Mouse (Mus musculus): ENCODE measurements at regions not wholly inside any gene's neighbourhood (a gene's known extent, or its start where the extent isn't known, plus 50 kb on each side); places are given as distances from the start of the nearest gene placed in this dataset.

DNA sequence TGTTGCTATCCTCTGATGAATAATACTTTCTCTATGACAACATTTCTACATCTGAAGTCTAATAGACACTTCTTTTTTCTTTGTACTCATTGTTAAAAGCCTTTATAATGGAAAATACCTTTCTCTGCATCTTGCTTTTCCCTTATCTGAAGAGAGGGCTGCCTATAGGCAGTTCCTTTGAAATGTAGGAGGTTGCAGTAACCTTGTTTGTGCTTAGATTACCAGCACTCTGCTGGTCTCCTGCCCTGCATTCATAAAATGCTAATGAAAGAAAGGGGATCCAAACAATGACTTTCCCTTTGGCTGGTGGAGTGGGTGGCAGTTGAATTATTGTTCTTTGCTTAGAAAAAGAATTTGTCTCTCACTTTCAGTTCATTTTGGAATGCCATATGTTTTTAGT, 1434.8 kb upstream of the Pcdh17 start:
- no peak for TF ChIP-seq E2F4 (IDR thresholded peaks at IDR 0.05; ENCODE audit: borderline replicate concordance, low read depth, low read length)
- no peak for TF ChIP-seq POLR2AphosphoS2 (IDR thresholded peaks at IDR 0.05; ENCODE audit: low read length)
- TF ChIP-seq CTCF (IDR thresholded peaks at IDR 0.05 in 2 of 3, conservative IDR thresholded peaks at IDR 0.05 in 1 of 3; ENCODE audit: control insufficient read depth in 1 of 3, insufficient read depth in 1 of 3, low read depth in 2 of 3, low read length in 3 of 3, poor library complexity in 1 of 3, severe bottlenecking in 1 of 3) = no peak
- no peak for TF ChIP-seq POLR2A (IDR thresholded peaks at IDR 0.05; ENCODE audit: control insufficient read depth in 1 of 2, insufficient read depth in 1 of 2, low read depth in 1 of 2, low read length in 2 of 2, poor library complexity in 1 of 2)
- no peak for TF ChIP-seq MAFK (IDR thresholded peaks at IDR 0.05; ENCODE audit: borderline replicate concordance, low read depth, low read length)
- TF ChIP-seq EP300 (IDR thresholded peaks at IDR 0.05; ENCODE audit: low read depth in 1 of 2, low read length in 2 of 2) = no peak
- TF ChIP-seq MAX (IDR thresholded peaks at IDR 0.05; ENCODE audit: low read length) = no peak
- TF ChIP-seq SIN3A (IDR thresholded peaks at IDR 0.05; ENCODE audit: low read length) = no peak
- no peak for TF ChIP-seq TCF12 (IDR thresholded peaks at IDR 0.05; ENCODE audit: low read depth, low read length)
- no peak for TF ChIP-seq MEF2A (IDR thresholded peaks at IDR 0.05; ENCODE audit: extremely low read depth, insufficient replicate concordance, low read depth, low read length, poor library complexity, severe bottlenecking)
